Mouse (Mus musculus) heart, adult 2 months (tissue): ENCODE data around the gene Daam1. TPM values are rescaled to one million over a fixed set of nuclear protein-coding genes. Genes with fewer than 3 reads are reported as not detected.

ENCODE experiments used
- DNase-seq, 2 experiments: peaks; one replicate each; pipeline ENCODE4 v3.0.0; 2021
- H3K27ac ChIP-seq: fragments of 200-600 bp; 2 replicates; pipeline ENCODE4 v1.8.1; 2022
- H3K27me3 ChIP-seq: fragments of 200-500 bp; 2 replicates; pipeline ENCODE4 v1.6.1; 2012; ENCODE audit warnings: mild to moderate bottlenecking, low read length, inconsistent platforms, mixed read lengths; ENCODE audit not compliant: control insufficient read depth, insufficient read depth
- H3K36me3 ChIP-seq: fragments of 200-500 bp; 2 replicates; pipeline ENCODE4 v1.6.1; 2012; ENCODE audit warnings: low read length, inconsistent platforms; ENCODE audit not compliant: control insufficient read depth, insufficient read depth
- H3K4me1 ChIP-seq: fragments of 200-500 bp; 2 replicates; pipeline ENCODE4 v1.6.1; 2011; ENCODE audit warnings: low read length; ENCODE audit not compliant: control insufficient read depth, insufficient read depth
- H3K4me3 ChIP-seq: fragments of 200-600 bp; 2 replicates; pipeline ENCODE4 v1.8.1; 2022
- H3K79me2 ChIP-seq: fragments of 200-500 bp; replicated peaks from 2 replicates; pipeline ENCODE4 v1.6.1; 2012; ENCODE audit warnings: mild to moderate bottlenecking, inconsistent platforms, low read length, moderate library complexity, mixed read lengths; ENCODE audit not compliant: control insufficient read depth, insufficient read depth
- H3K9ac ChIP-seq: fragments of 200-500 bp; 2 replicates; pipeline ENCODE4 v1.6.1; 2012; ENCODE audit warnings: low read depth, mild to moderate bottlenecking, control low read depth, inconsistent platforms, low read length, mixed read lengths
- CTCF ChIP-seq: fragments of 200-600 bp; IDR thresholded peaks from 2 replicates; pipeline ENCODE4 v1.8.1; 2022; ENCODE audit warnings: antibody characterized with exemption, mild to moderate bottlenecking, moderate library complexity
- EP300 ChIP-seq: fragments of 200-500 bp; IDR thresholded peaks from 2 replicates; pipeline ENCODE4 v1.6.1; 2011; ENCODE audit warnings: low read depth, low read length, control low read depth; ENCODE audit not compliant: insufficient read depth
- POLR2A ChIP-seq: fragments of 200-500 bp; IDR thresholded peaks from 2 replicates; pipeline ENCODE4 v1.6.1; 2011; ENCODE audit warnings: mild to moderate bottlenecking, low read depth, low read length, control low read depth; ENCODE audit not compliant: insufficient read depth
- WGBS: fragments of 180-500 bp; shearing (Covaris S2); methylation state at CpG from one replicate; pipeline ENCODE4 v1.1.7; 2018; 5-methylcytosine and 5-hydroxymethylcytosine counted together
- intact Hi-C: fragments of 180-260 bp; cut with DNase I; formaldehyde crosslinking; loops from one replicate; pipeline ENCODE4 v1.15.1; 2025
- polyA plus RNA-seq: library from polyadenylated mRNA; depleted of rRNA; stranded (reverse); fragments of >200 nt; gene quantifications from 2 replicates; pipeline ENCODE4 v1.2.3, GENCODE M21; 2012
- total RNA-seq, 2 experiments: library from RNA; stranded (reverse); gene quantifications; 2 replicates each; pipeline ENCODE4 v1.2.3; 2021

The Daam1 gene
- total and polyA plus RNA-seq, 3 experiments = 13.1 to 77.6 (median 67.2) TPM

DNA sequence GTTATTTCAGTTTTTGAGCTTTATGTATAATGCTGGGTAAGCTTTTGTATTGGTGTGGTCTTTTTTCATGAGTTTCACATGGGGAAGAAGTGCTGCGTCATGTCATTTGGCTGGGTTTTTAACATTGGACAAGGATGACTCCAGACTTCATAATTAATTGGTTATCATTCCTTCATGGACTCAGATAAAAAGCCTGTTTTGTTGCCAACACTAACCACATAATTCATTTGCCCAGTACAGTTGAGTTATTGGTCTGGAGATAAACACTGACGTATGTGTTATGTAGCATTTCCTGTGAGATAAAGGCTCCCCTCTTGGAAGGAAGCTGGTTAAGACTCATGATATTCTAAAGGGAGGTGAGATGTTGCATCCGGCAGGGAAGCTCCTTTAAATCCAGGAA lies 191.9 kb downstream of the Daam1 start:
- Histone ChIP-seq H3K4me3 (no peak overlapping the region), H3K4me1 (no peaks in the 10 kb centered on the region; the same call in none of the 2 replicates), H3K36me3 (no peaks in the 10 kb centered on the region), H3K79me2 (no peaks in the 10 kb centered on the region), H3K27me3 (no peaks in the 10 kb centered on the region), H3K9ac (no peak overlapping the region), H3K27ac (0 out of 2 replicates have a peak overlapping the region, but pooled peaks have one; percentile 49)
- no peak for DNase-seq
- intact Hi-C loops = no loop called here
- WGBS = 64% methylated on average over 3 of the region's 3 CpGs
- TF ChIP-seq POLR2A = no peak
- TF ChIP-seq CTCF = no peak
- no peak for TF ChIP-seq EP300

DNA sequence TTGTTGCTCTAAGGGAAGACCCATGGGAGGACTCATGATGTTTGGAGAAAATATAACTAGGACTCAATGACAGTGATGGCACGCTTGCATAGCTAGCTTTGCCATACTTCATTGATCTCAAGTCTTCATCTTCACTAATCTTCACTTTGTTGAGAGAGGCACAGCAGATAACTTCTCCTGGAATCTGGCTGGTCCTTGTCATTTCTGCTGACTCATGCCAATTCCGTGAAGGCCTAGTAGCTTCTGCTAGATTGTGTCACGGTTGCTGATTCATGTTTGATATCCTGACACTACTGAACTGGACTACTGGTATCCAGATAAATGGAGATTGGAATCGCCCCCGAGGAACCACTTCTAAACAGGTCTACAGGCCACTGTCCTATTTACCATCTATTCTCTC lies 192.7 kb downstream of the Daam1 start:
- DNase-seq = no peak
- intact Hi-C loops = no loop called here
- Histone ChIP-seq H3K36me3 (no peaks in the 10 kb centered on the region), H3K4me1 (no peaks in the 10 kb centered on the region; the same call in none of the 2 replicates), H3K79me2 (no peaks in the 10 kb centered on the region), H3K4me3 (no peak overlapping the region), H3K27ac (no peak overlapping the region), H3K9ac (no peak overlapping the region), H3K27me3 (no peaks in the 10 kb centered on the region)
- 97% methylated on average over 5 of the region's 5 CpGs for WGBS
- no peak for TF ChIP-seq EP300

DNA sequence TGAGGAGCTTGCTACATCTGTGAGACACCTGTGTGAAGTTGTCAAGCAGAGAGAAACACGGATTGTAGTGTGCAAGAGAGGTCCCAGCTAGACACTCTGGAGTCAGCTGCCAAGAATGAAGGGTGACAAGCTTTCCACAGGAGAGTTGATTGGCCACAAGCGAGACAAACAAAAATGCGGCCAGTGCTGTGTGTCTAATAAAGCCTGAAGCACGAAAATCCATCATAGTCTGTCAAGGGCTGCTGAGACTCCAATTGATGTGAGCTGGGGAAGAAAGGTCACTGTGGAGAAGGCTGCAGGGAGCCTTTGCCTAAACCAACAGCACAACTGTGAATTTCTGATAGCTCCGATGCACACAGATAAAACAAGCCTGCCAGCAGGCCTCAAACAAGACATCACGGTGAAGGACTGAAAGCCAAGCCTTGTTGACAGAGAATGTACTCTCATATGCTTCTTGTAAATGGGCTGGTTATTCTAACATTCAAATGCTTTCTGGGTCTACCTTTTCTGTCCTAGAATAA lies 194.5 kb downstream of the Daam1 start:
- intact Hi-C loops = no loop called here
- no peaks in the 10 kb centered on the region for H3K79me2 ChIP-seq
- no peak for DNase-seq
- H3K27me3 ChIP-seq = no peaks in the 10 kb centered on the region
- H3K27ac ChIP-seq = no peak overlapping the region
- WGBS = 60% methylated on average over 6 of the region's 6 CpGs
- no peaks in the 10 kb centered on the region; the same call in none of the 2 replicates for H3K4me1 ChIP-seq
- no peak overlapping the region for H3K9ac ChIP-seq
- H3K36me3 ChIP-seq = no peaks in the 10 kb centered on the region
- H3K4me3 ChIP-seq = no peak overlapping the region
- TF ChIP-seq EP300 (no peak), CTCF (no peak), POLR2A (no peak)

DNA sequence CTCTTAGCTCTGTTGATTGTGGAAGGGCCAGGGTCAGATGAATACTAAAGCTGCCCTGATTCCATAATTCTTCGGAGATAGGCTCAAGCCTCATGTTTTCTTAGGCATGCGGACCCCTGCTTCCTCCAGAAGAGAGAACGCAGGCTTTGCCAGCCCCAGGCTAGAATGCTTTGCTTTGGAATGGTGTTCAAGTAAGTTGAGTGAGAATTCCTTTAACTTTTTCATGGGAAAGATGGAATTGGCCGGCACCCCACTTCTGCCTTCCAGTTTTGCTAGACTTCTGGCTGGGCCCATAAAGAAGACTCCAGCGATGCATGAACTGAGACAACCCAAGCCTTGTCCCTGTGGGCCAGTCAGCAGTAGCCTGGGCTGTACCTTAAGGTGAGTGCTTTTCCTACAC lies 200.3 kb downstream of the Daam1 start:
- H3K9ac ChIP-seq = no peak overlapping the region
- H3K27ac ChIP-seq = peak overlapping the region; percentile 53
- WGBS = 73% methylated on average over 5 of the region's 5 CpGs
- no peak overlapping the region for H3K4me3 ChIP-seq
- intact Hi-C loops = no loop called here
- no peaks in the 10 kb centered on the region; the same call in 1 of the 2 replicates for H3K4me1 ChIP-seq
- peak; percentile 38 to 47 for DNase-seq
- no peaks in the 10 kb centered on the region for H3K27me3 ChIP-seq
- TF ChIP-seq CTCF = no peak
- TF ChIP-seq EP300 = no peak
- TF ChIP-seq POLR2A = no peak
- no peaks in the 10 kb centered on the region for H3K36me3 ChIP-seq
- H3K79me2 ChIP-seq = no peaks in the 10 kb centered on the region

DNA sequence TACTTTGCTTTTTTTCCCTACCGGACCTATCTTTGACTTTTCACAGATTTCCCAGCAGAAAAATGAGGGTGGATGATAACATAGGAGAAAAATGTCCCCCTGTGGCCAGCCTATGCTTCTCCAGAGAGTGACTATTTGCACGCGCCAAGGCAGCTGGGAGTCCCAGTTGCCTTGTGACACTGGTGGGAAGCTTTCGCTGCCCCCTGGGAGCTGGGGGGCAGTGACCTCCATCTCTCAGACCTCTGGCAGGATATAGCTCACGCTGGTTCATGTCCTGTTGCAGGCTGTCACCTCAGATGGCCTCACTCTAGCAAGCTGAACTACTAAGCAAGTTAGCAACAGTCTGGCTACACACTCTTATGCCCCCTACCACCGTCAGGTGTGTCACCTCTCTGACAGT lies 200.9 kb downstream of the Daam1 start:
- H3K4me1 ChIP-seq = no peaks in the 10 kb centered on the region; the same call in 1 of the 2 replicates
- WGBS = 51% methylated on average over 6 of the region's 6 CpGs
- no peak overlapping the region for H3K4me3 ChIP-seq
- 0 out of 2 replicates have a peak, but pooled peaks have one; percentile 37 for TF ChIP-seq EP300
- TF ChIP-seq POLR2A = no peak
- TF ChIP-seq CTCF = peak; percentile 19
- H3K27me3 ChIP-seq = no peaks in the 10 kb centered on the region
- peak; percentile 58 to 76 for DNase-seq
- peak overlapping the region; percentile 53 for H3K27ac ChIP-seq
- no peak overlapping the region for H3K9ac ChIP-seq
- intact Hi-C loops = no loop called here
- no peaks in the 10 kb centered on the region; the same call in 1 of the 2 replicates for H3K36me3 ChIP-seq
- H3K79me2 ChIP-seq = no peaks in the 10 kb centered on the region

GRCm38 (mm10) chr12:72036097-72036661 lies 205.3 kb downstream of the Daam1 start:
- no peak overlapping the region for H3K9ac ChIP-seq
- intact Hi-C loops = no loop called here
- no peak overlapping the region for H3K27ac ChIP-seq
- H3K4me3 ChIP-seq = no peak overlapping the region
- WGBS = 64% methylated on average over 9 of the region's 9 CpGs
- no peaks in the 10 kb centered on the region for H3K27me3 ChIP-seq
- no peaks in the 10 kb centered on the region for H3K79me2 ChIP-seq
- no peak for TF ChIP-seq POLR2A
- TF ChIP-seq CTCF = no peak
- no peak for TF ChIP-seq EP300
- no peaks in the 10 kb centered on the region; the same call in 1 of the 2 replicates for H3K36me3 ChIP-seq
- no peaks in the 10 kb centered on the region; the same call in none of the 2 replicates for H3K4me1 ChIP-seq
- DNase-seq = no peak
